Mouse (Mus musculus) embryonic facial prominence, embryonic 14.5 days (tissue): ENCODE measurements around the gene Zkscan17. TPM values are rescaled to one million over a fixed set of nuclear protein-coding genes. Genes with fewer than 3 reads are reported as not detected.

Experiments used
- ATAC-seq: fragments of 200-750 bp; cut with Nextera tagmentation; 2 replicates; pipeline ENCODE4 v1.8.0; 2017; ENCODE audit warnings: low read depth, moderate number of reproducible peaks, moderate TSS enrichment
- DNase-seq: peaks from one replicate; pipeline ENCODE4 v3.0.0-alpha.2; 2015; ENCODE audit warnings: low spot score
- H3K27ac ChIP-seq: fragments of 300-500 bp; sonication (generic); replicated peaks from 2 replicates; pipeline ENCODE4 v1.5.1; 2014; ENCODE audit warnings: low read depth, mild to moderate bottlenecking, low read length, moderate library complexity
- H3K27me3 ChIP-seq: fragments of 300-500 bp; sonication (generic); replicated peaks from 2 replicates; pipeline ENCODE4 v1.6.1; 2014; ENCODE audit warnings: low read length; ENCODE audit not compliant: control insufficient read depth, insufficient read depth
- H3K36me3 ChIP-seq: fragments of 300-500 bp; sonication (generic); 2 replicates; pipeline ENCODE4 v1.6.1; 2014; ENCODE audit warnings: low read length, mixed read lengths; ENCODE audit not compliant: control insufficient read depth, insufficient read depth
- H3K4me1 ChIP-seq: fragments of 300-500 bp; sonication (generic); 2 replicates; pipeline ENCODE4 v1.6.1; 2014; ENCODE audit warnings: antibody characterized with exemption, low read length; ENCODE audit not compliant: control insufficient read depth, insufficient read depth
- H3K4me2 ChIP-seq: fragments of 300-500 bp; sonication (generic); 2 replicates; pipeline ENCODE4 v1.6.1; 2014; ENCODE audit warnings: low read depth, mild to moderate bottlenecking, low read length, moderate library complexity, mixed read lengths
- H3K4me3 ChIP-seq: fragments of 300-500 bp; sonication (generic); 2 replicates; pipeline ENCODE4 v1.5.1; 2014; ENCODE audit warnings: low read depth, mild to moderate bottlenecking, low read length
- H3K9ac ChIP-seq: fragments of 300-500 bp; sonication (generic); 2 replicates; pipeline ENCODE4 v1.6.1; 2014; ENCODE audit warnings: low read depth, mild to moderate bottlenecking, low read length, moderate library complexity, mixed read lengths
- H3K9me3 ChIP-seq: fragments of 300-500 bp; sonication (generic); 2 replicates; pipeline ENCODE4 v1.6.1; 2016; ENCODE audit warnings: low read length; ENCODE audit not compliant: control insufficient read depth
- WGBS: fragments of 180-500 bp; shearing (Covaris S2); extraction: QIAGEN DNeasy Blood & Tissue Kit; methylation state at CpG from one replicate; pipeline ENCODE4 v1.1.7; 2014; 5-methylcytosine and 5-hydroxymethylcytosine counted together
- polyA plus RNA-seq: library from polyadenylated mRNA; unstranded; fragments of >200 nt; fragmentation: Nextera tagmentation; extraction: Ambion mirVana; gene quantifications from 2 replicates; pipeline ENCODE4 v1.2.1, GENCODE M21; 2014

Gene Zkscan17
- polyA plus RNA-seq, 1 experiment from 2014 or later = 17.1 TPM

DNA sequence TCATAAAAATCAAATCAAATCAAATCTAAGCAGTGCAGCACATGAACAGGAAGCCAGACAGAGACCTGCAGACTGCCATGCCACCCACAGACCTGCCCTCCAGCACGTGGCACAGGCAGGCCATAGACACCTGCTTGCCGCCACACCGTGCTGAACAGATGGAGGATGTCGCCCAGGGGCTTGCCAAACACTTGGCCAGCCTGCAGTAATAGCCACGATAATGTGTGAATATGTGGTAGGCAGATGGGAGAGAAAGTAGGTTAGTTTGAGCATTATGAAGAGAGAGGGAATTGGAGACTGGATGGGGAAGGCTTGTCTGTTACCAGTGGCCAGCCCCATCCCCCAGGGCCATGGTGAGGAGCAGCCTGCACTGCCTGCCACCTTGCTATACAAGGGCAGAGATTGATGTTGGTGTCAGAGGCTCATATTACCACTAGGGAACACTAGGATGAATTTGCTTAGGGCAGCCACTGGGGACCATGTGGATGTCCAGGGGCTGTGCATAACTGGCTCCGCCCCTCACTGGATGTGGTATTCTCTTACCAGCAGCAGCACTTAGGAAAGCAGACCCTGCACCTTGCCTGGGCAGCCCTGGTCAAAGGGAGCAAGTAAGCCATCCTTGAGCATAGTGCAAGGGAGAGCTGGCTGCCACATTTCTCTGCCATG, 4.5 kb upstream of the Zkscan17 start:
- 59% methylated on average over 6 of the region's 6 CpGs for WGBS
- ATAC-seq = no peak
- H3K27me3 ChIP-seq = no peaks in the 10 kb centered on the region
- no peaks in the 10 kb centered on the region for H3K9me3 ChIP-seq
- H3K4me3 ChIP-seq = no peak overlapping the region
- H3K4me1 ChIP-seq = no peaks in the 10 kb centered on the region
- no peaks in the 10 kb centered on the region for H3K36me3 ChIP-seq
- no peak for DNase-seq
- no peak overlapping the region for H3K9ac ChIP-seq
- no peak overlapping the region for H3K27ac ChIP-seq
- no peak overlapping the region for H3K4me2 ChIP-seq

DNA sequence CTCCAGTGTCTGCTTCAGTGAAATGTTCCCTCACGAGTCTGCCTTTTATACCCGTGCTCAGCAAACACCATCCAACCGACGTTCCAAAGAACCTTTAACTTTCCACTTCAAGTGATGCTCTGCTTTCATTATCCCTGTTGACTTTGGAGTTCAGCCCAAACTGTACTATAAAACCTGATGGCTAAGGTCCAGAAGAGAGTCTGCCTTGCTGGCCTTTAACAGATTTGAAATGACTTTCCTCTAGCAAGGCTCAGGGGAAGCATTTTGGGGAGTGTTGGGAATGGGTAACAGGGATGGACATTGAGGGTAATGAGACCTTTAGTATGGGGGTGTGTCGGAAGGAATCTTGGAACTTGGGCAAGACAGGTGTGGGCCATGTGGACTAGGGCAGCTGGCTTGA, 3.7 kb upstream of the Zkscan17 start:
- ATAC-seq = no peak
- DNase-seq = no peak
- no peak overlapping the region for H3K4me2 ChIP-seq
- H3K9ac ChIP-seq = no peak overlapping the region
- no peaks in the 10 kb centered on the region for H3K36me3 ChIP-seq
- no peaks in the 10 kb centered on the region for H3K4me1 ChIP-seq
- no peaks in the 10 kb centered on the region for H3K27me3 ChIP-seq
- no peak overlapping the region for H3K4me3 ChIP-seq
- H3K27ac ChIP-seq = no peak overlapping the region
- WGBS = 68% methylated on average over 5 of the region's 5 CpGs
- H3K9me3 ChIP-seq = no peaks in the 10 kb centered on the region

DNA sequence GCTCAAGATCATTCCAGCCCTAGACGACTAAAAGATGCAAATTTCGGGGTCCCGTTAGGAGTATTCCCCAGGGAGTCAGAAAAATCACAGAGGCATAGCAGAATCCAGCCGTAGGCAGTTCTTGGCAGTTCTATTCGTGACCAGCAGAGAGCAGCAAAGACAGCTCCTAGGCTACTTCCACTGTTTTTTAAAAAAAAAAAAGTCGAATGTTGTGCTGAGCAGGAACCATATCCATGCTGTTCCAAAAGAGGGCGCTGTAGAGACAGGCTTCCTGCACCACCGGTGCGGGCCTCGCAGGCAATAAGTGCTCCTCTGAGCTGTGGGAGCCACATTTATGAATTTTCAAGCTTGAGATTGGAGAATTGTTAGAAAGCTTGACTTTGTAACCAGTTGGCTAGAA, 1.3 kb downstream of the Zkscan17 start:
- WGBS = 10% methylated on average over 10 of the region's 10 CpGs
- no peak overlapping the region for H3K4me3 ChIP-seq
- no peak overlapping the region for H3K9ac ChIP-seq
- H3K4me2 ChIP-seq = no peak overlapping the region
- no peak; the same call in 1 of the 2 replicates for ATAC-seq
- H3K36me3 ChIP-seq = no peaks in the 10 kb centered on the region
- no peak overlapping the region for H3K27ac ChIP-seq
- H3K4me1 ChIP-seq = no peaks in the 10 kb centered on the region
- DNase-seq = peak; percentile 90
- no peaks in the 10 kb centered on the region for H3K27me3 ChIP-seq
- peaks cover 5% of the 10 kb centered on the region; the same call in 1 of the 2 replicates for H3K9me3 ChIP-seq

DNA sequence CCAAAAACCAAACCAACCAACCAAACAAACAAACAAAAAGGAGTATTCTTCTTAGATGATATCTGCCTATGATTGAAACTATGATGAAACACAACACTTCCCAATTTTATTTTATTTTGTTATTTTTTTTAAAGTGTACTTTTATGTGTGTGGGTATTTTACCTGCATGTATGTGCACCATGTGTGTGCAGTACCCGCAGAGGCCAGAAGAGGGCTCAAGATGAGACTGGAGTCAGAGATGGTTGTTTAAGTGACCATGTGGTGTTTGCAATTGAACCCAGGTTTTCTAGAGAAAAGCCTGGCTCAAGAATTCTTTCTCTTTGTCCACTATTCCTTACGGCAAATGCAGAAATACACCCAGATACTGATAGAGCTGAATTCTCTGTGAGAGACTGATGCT, 2.4 kb downstream of the Zkscan17 start:
- no peak overlapping the region for H3K4me2 ChIP-seq
- no peaks in the 10 kb centered on the region for H3K27me3 ChIP-seq
- 95% methylated on average over 2 of the region's 2 CpGs for WGBS
- no peak overlapping the region for H3K9ac ChIP-seq
- H3K36me3 ChIP-seq = no peaks in the 10 kb centered on the region
- no peaks in the 10 kb centered on the region for H3K4me1 ChIP-seq
- DNase-seq = no peak
- H3K27ac ChIP-seq = no peak overlapping the region
- H3K4me3 ChIP-seq = no peak overlapping the region
- H3K9me3 ChIP-seq = peaks cover 5% of the 10 kb centered on the region; the same call in 1 of the 2 replicates
- ATAC-seq = no peak

DNA sequence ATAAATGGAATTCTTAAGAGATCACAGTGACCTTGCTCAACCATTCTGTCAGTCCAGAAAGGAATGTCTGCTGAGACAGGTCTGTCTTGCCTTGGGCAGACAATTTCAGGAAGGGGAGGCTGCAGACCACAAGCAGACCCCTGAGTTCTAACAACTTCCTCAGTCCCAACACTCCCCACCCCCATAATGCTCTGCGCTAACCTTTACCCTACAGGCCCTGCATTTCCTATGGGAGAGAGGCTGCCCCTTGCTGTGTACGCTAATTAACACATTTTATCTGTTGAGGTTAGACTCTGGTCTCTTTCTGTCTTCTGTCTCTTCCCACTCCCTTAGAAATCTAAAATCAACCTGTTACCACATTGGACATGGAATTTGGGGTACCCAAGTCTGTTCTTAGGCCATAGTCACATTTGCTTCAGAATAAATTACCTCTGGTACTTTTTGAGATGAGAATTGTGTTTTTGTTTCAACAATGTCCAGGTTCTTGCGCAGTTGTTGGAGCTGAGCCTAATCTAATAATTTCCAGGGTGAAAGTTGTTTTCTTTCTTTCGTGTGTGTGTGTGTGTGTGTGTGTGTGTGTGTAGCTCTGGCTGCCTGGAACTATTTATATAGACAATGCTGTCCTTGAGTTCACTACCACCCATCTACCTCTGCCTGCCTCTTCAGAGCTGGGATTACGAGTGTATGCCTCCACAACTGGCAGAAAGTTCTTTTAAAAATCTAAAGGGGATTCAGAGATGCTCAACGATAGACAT, 6.6 kb downstream of the Zkscan17 start:
- 60% methylated on average over 6 of the region's 6 CpGs for WGBS

DNA sequence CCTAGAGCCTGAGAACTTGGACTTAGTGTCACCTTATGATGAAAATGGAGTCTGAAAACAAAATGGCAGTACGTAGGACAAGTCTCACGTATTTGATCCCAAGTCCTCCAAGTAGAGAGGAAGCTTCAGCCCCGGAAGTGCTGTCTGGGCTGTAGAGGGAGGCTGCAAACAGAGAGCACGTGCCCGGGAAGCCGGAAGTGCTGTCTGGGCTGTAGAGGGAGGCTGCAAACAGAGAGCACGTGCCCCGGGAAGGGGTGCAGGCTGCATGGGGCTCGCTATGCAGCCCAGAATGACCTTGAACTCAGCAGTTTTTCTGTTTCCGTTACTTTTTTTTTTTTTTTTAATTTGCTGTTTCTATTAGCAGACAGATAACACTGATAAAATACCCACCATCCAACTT, 8.3 kb downstream of the Zkscan17 start:
- 63% methylated on average over 10 of the region's 10 CpGs for WGBS

More for the DNA sequence above, 6.6 kb downstream of the Zkscan17 start:
- ATAC-seq (no peak), DNase-seq (no peak)
- Histone ChIP-seq H3K4me2 (no peak overlapping the region), H3K9ac (no peak overlapping the region), H3K36me3 (no peaks in the 10 kb centered on the region), H3K9me3 (peaks cover 5% of the 10 kb centered on the region; the same call in 1 of the 2 replicates), H3K27me3 (no peaks in the 10 kb centered on the region), H3K4me1 (no peaks in the 10 kb centered on the region), H3K4me3 (no peak overlapping the region), H3K27ac (no peak overlapping the region)

DNA sequence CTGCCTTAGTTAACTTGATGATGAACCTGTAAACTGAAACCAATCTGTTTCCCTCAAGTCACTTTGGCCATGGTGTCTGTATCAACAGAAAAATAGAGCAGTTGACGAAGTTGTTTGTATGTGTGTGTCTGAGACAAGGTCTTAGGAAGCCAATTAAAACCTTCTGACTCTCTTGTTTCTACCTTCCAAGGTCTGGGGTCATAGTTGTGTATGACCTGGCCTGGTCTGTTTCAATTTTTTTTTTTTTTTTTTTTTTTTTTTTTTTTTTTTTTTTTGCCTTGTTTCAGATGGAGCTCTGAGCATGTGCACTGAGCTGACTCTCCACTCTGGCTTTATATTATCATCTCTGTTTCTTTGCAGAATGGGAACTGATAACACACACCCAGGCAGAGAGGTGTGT, 9.1 kb downstream of the Zkscan17 start:
- H3K4me3 ChIP-seq = no peak overlapping the region
- DNase-seq (no peak), ATAC-seq (no peak)
- H3K27me3 ChIP-seq = no peaks in the 10 kb centered on the region
- H3K27ac ChIP-seq = no peak overlapping the region
- H3K4me2 ChIP-seq = no peak overlapping the region
- H3K9ac ChIP-seq = no peak overlapping the region
- H3K4me1 ChIP-seq = no peaks in the 10 kb centered on the region
- no peaks in the 10 kb centered on the region for H3K9me3 ChIP-seq
- H3K36me3 ChIP-seq = no peaks in the 10 kb centered on the region
- WGBS = 91% methylated on average over 1 of the region's 1 CpGs

More for the DNA sequence above, 8.3 kb downstream of the Zkscan17 start:
- Histone ChIP-seq H3K9ac (no peak overlapping the region), H3K4me3 (no peak overlapping the region), H3K27ac (no peak overlapping the region), H3K4me1 (no peaks in the 10 kb centered on the region), H3K36me3 (no peaks in the 10 kb centered on the region), H3K9me3 (no peaks in the 10 kb centered on the region), H3K4me2 (no peak overlapping the region), H3K27me3 (no peaks in the 10 kb centered on the region)
- no peak for DNase-seq
- ATAC-seq = no peak

DNA sequence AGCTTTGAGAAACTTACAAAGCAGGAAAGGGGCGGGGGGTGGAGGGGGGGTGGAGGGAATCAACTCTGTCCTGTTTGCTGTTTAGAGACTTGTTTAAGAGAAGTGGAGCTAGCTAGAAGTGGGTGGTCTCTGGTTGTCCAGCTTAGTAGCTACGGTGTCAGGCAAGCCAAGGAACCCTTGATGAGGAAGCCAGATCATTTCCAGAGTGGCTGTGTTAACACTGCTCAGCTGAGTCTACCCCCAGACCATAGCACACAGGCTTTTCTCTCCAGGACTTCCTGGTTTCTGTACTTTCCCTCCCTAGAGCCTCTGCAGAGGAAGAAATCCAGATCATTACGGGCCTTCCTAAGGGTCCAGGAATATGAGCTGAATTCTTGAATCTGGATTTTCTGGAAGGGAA, 11.8 kb downstream of the Zkscan17 start:
- WGBS = 24% methylated on average over 3 of the region's 3 CpGs
- no peak for DNase-seq
- H3K9me3 ChIP-seq = no peaks in the 10 kb centered on the region
- H3K27me3 ChIP-seq = no peaks in the 10 kb centered on the region
- no peaks in the 10 kb centered on the region for H3K4me1 ChIP-seq
- H3K9ac ChIP-seq = no peak overlapping the region
- H3K27ac ChIP-seq = no peak overlapping the region
- H3K36me3 ChIP-seq = peaks cover 11% of the 10 kb centered on the region
- ATAC-seq = no peak
- H3K4me3 ChIP-seq = no peak overlapping the region
- no peak overlapping the region for H3K4me2 ChIP-seq
